Mouse (Mus musculus): ENCODE measurements at regions not wholly inside any gene's neighbourhood (a gene's known extent, or its start where the extent isn't known, plus 50 kb on each side); places are given as distances from the start of the nearest gene placed in this dataset.

DNA sequence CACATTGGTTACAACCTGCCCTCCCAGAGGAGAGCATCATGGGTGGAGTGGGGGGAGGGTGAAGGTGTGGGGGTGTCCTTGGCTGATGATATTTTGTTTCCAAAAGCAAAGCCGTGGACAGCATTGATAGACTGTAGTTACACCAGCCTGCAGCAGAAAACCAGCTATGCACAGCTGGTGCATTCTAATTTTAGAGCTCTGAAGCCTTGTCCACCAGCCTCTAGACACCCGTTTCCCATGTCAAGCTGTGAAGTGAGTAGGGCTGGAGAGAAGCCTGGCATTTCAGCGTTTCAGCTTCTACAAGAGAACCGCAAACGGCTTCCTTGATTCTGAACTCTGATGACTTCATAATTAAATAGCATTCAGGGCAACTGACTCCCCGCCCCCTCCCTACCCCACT lies 310.7 kb upstream of the Rorb start:
- Histone ChIP-seq H3K36me3 (replicated peaks; ENCODE audit: control insufficient read depth, insufficient read depth, low read length) (no peaks in the 10 kb centered on the region), H3K9me3 (replicated peaks; ENCODE audit: control insufficient read depth, low read length) (no peaks in the 10 kb centered on the region), H3K4me1 (ENCODE audit: control insufficient read depth, insufficient read depth) (no peaks in the 10 kb centered on the region), H3K27ac (ENCODE audit: low read depth) (peak overlapping the region; percentile 34; the same call in 1 of the 2 replicates), H3K27me3 (ENCODE audit: control insufficient read depth, insufficient read depth, low read length) (no peaks in the 10 kb centered on the region), H3K4me2 (ENCODE audit: low read depth, low read length) (peak overlapping the region; percentile 34), H3K4me3 (ENCODE audit: low read depth, low read length) (no peak overlapping the region), H3K9ac (replicated peaks; ENCODE audit: low read depth, low read length) (no peak overlapping the region)
- ATAC-seq (ENCODE audit: insufficient read depth, low read depth) (peak; percentile 66; the same call in 1 of the 2 replicates), DNase-seq (ENCODE audit: low spot score) (peak; percentile 64)
- TF ChIP-seq EP300 (IDR thresholded peaks at IDR 0.05; ENCODE audit: low read depth): no peak
- no peak for TF ChIP-seq CTCF (IDR thresholded peaks at IDR 0.05; ENCODE audit: low read depth)
- 23% methylated on average over 6 of the region's 6 CpGs for WGBS

Data from heart, postnatal 0 days (tissue).